Mouse (Mus musculus): ENCODE results near the gene Nup210l. TPM values are rescaled to one million over a fixed set of nuclear protein-coding genes. Genes with fewer than 3 reads are reported as not detected.

Gene Nup210l
- polyA plus RNA-seq, 1 experiment, result 0.14 TPM

DNA sequence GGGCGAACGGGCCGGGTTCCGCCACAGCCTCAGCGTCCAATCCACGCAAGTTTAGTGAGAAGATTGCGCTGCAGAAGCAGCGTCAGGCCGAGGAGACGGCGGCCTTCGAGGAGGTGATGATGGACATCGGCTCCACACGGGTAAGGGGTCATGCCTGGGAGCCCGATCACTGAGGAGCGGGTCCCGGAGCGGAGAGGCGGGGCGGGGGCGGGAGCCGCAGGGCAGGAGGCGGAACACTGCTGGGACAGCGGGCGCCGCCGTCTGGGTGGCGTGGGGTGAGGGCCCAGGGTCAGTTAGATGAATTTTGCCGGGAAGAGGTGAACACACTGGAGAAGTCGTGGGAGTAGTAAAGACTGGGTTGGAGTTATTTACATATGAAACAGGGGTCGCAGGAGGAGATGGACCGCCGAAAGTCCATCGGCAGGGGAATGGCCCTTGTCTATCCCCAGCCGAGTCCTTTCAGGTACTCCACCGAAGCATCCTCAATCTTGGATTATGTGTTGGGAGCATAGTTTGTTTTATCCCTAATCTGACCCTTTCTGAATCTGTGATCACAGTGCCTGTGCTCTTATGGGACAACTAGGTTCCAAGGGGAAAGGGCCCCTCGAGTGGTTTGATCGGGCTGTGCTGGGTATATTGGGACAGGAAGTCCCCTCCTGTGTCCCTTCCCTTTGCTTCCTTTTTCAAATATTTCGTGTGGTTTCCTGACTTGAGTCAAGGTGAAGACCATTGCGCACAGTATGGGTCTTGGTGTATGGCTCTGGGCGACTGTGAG lies 150.7 kb downstream of the Nup210l start:
- peaks cover 6% of the 10 kb centered on the region; the same call in 1 of the 2 replicates for H3K4me1 ChIP-seq (ENCODE audit: control insufficient read depth, insufficient read depth, low read length)
- H3K27me3 ChIP-seq (replicated peaks; ENCODE audit: control insufficient read depth, insufficient read depth, low read length), result no peaks in the 10 kb centered on the region
- peak overlapping the region; percentile 81 for H3K27ac ChIP-seq (ENCODE audit: insufficient read depth, low read depth, low read length)
- no peaks in the 10 kb centered on the region for H3K36me3 ChIP-seq (ENCODE audit: control insufficient read depth, insufficient read depth, low read length)
- DNase-seq, result no peak
- peak overlapping the region; percentile 91 for H3K4me3 ChIP-seq (ENCODE audit: insufficient read depth, low read depth, low read length)
- under 1% methylated on average over 41 of the region's 41 CpGs for WGBS
- 0 out of 2 replicates have a peak, but pooled peaks have one; percentile 3 for TF ChIP-seq CTCF (conservative IDR thresholded peaks at IDR 0.05; ENCODE audit: insufficient read depth, insufficient read length, low read depth, low read length)
- no peak for TF ChIP-seq POLR2A (IDR thresholded peaks at IDR 0.05; ENCODE audit: low read depth, low read length)

DNA sequence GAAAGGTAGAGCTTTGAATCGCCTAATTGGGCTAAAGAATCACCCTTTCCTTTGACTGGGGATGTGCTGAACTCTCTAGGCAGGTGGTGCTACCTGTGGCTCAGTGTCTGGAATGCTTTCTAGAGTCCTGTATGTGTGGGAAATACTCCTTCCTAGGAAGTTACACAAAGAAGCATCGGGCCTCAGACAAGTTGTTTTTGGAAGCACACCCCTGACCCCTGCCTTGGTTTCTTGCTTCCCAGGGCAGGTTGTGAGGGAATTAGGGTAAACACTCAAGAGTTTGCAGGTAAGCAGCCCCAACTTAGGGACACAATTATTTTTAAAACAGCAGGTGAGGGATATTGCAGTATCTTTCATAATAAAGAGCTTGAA lies 151.2 kb downstream of the Nup210l start:
- no peak for TF ChIP-seq POLR2A (IDR thresholded peaks at IDR 0.05; ENCODE audit: low read depth, low read length)
- TF ChIP-seq CTCF (conservative IDR thresholded peaks at IDR 0.05; ENCODE audit: insufficient read depth, insufficient read length, low read depth, low read length), result no peak
- Histone ChIP-seq H3K4me3 (ENCODE audit: insufficient read depth, low read depth, low read length) (peak overlapping the region; percentile 91), H3K4me1 (ENCODE audit: control insufficient read depth, insufficient read depth, low read length) (peaks cover 6% of the 10 kb centered on the region; the same call in 1 of the 2 replicates), H3K27me3 (replicated peaks; ENCODE audit: control insufficient read depth, insufficient read depth, low read length) (no peaks in the 10 kb centered on the region), H3K36me3 (ENCODE audit: control insufficient read depth, insufficient read depth, low read length) (no peaks in the 10 kb centered on the region), H3K27ac (ENCODE audit: insufficient read depth, low read depth, low read length) (no peak overlapping the region)
- no peak for DNase-seq
- WGBS, result 1% methylated on average over 2 of the region's 2 CpGs

DNA sequence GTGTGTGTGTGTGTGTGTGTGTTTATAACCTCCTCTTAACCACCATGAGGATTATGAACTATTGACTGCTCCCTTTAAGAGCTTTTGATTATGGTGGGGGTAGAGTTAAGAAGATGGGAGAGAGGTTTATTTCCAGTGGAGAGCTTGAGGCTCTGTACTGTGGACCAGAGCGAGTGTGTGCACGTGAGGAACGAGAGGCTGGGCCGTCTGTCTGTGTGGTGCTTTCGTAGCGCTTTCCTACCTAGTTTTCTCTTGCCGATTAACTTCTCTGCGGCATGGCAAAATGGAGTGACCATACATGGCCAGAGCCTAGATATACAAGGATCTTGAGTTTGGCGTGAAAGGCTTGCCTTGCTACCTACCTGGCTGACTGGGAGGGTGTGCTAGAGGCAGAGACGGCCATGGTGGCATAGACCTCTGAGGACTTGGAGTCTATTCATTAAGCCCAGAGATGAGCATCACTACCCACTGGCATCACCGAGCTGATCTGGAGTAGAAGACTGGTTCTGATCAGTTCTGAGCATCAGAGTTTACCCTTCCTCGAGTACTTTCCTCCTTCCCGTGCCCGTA lies 151.9 kb downstream of the Nup210l start:
- no peak for TF ChIP-seq CTCF (conservative IDR thresholded peaks at IDR 0.05; ENCODE audit: insufficient read depth, insufficient read length, low read depth, low read length)
- TF ChIP-seq POLR2A (IDR thresholded peaks at IDR 0.05; ENCODE audit: low read depth, low read length), result no peak
- Histone ChIP-seq H3K27me3 (replicated peaks; ENCODE audit: control insufficient read depth, insufficient read depth, low read length) (no peaks in the 10 kb centered on the region), H3K27ac (ENCODE audit: insufficient read depth, low read depth, low read length) (no peak overlapping the region), H3K4me1 (ENCODE audit: control insufficient read depth, insufficient read depth, low read length) (peaks cover 6% of the 10 kb centered on the region; the same call in 1 of the 2 replicates), H3K36me3 (ENCODE audit: control insufficient read depth, insufficient read depth, low read length) (no peaks in the 10 kb centered on the region), H3K4me3 (ENCODE audit: insufficient read depth, low read depth, low read length) (no peak overlapping the region)
- 89% methylated on average over 14 of the region's 14 CpGs for WGBS
- DNase-seq, result no peak

DNA sequence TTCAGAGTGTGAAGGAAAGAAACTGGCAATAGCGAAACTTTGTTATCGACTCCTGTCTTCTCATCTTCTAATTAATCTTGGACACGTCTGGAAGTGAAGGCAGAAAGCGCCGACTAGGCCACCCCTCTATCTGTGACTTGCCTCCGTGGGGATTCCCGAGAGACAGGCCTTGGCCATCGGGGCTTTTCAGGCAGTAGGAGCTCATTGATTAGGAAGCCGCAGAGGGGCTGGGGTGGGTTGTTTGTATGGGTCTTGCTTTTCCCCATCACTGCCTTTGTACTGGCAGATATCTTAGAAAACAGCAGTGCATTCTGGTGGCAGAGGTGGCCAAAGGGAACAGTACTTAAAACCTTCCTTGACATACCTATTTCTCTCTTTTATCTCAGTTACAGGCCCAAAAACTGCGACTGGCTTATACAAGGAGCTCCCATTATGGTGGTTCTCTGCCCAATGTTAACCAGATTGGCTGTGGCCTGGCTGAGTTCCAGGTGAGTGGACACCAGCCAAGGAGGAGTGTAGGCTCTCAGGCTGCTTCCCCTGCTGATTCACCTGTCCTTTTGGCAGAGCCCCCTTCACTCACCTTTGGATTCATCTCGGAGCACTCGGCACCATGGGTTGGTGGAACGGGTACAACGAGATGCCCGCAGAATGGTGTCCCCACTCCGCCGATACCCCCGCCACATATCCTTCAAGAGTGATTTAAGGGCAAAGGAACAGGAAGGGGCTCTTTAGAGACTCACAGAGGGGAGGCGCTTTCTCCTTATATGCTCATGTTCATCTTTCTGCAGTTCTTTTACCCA lies 153.0 kb downstream of the Nup210l start:
- Histone ChIP-seq H3K27ac (ENCODE audit: insufficient read depth, low read depth, low read length) (no peak overlapping the region), H3K4me3 (ENCODE audit: insufficient read depth, low read depth, low read length) (no peak overlapping the region), H3K36me3 (ENCODE audit: control insufficient read depth, insufficient read depth, low read length) (no peaks in the 10 kb centered on the region), H3K27me3 (replicated peaks; ENCODE audit: control insufficient read depth, insufficient read depth, low read length) (no peaks in the 10 kb centered on the region), H3K4me1 (ENCODE audit: control insufficient read depth, insufficient read depth, low read length) (peaks cover 6% of the 10 kb centered on the region; the same call in 1 of the 2 replicates)
- WGBS, result 81% methylated on average over 19 of the region's 19 CpGs
- DNase-seq, result peak; percentile 76
- TF ChIP-seq CTCF (conservative IDR thresholded peaks at IDR 0.05; ENCODE audit: insufficient read depth, insufficient read length, low read depth, low read length), result no peak
- no peak for TF ChIP-seq POLR2A (IDR thresholded peaks at IDR 0.05; ENCODE audit: low read depth, low read length)

DNA sequence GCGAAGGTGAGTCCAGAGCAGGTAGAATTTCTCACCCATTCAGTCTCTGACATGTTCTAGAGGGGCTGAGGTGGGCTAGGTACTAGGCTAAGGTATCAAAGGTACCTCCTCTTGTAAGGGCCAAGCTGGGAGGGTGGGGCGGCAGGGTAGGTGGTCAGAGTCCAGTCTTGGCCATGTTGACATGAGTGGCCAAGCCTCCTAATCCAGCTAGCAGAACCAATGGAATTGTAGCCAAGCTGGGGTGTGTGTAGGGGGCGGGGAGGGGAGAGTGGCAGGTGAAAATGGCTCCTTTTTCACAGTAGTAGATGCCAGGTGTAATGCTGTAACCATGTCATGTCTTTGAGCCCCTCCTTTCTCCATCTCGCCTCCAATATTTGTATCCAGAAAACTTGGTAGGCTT lies 154.6 kb downstream of the Nup210l start:
- no peak overlapping the region for H3K27ac ChIP-seq (ENCODE audit: insufficient read depth, low read depth, low read length)
- no peak overlapping the region for H3K4me3 ChIP-seq (ENCODE audit: insufficient read depth, low read depth, low read length)
- no peaks in the 10 kb centered on the region for H3K36me3 ChIP-seq (ENCODE audit: control insufficient read depth, insufficient read depth, low read length)
- peak; percentile 81 for DNase-seq
- H3K4me1 ChIP-seq (ENCODE audit: control insufficient read depth, insufficient read depth, low read length), result peaks cover 6% of the 10 kb centered on the region; the same call in 1 of the 2 replicates
- H3K27me3 ChIP-seq (replicated peaks; ENCODE audit: control insufficient read depth, insufficient read depth, low read length), result no peaks in the 10 kb centered on the region
- 78% methylated on average over 4 of the region's 4 CpGs for WGBS
- TF ChIP-seq POLR2A (IDR thresholded peaks at IDR 0.05; ENCODE audit: low read depth, low read length), result no peak
- no peak for TF ChIP-seq CTCF (conservative IDR thresholded peaks at IDR 0.05; ENCODE audit: insufficient read depth, insufficient read length, low read depth, low read length)

Other genes with a start within 250 kb of the Nup210l start
- gene Il6ra, start 190.9 kb upstream of the Nup210l start, polyA plus RNA-seq (2012; rRNA removed), result 3.2 and 4.1 TPM in 2 replicates
- 21.9 and 23.5 TPM in 2 replicates for gene Atp8b2, start 140.6 kb upstream of the Nup210l start, polyA plus RNA-seq (2012; rRNA removed)
- gene Hax1, start 105.4 kb upstream of the Nup210l start, polyA plus RNA-seq (2012; rRNA removed), result 130 and 138 TPM in 2 replicates
- gene 4933434E20Rik, start 52.5 kb upstream of the Nup210l start, polyA plus RNA-seq (2012; rRNA removed), result 53.0 and 56.2 TPM in 2 replicates
- gene Ubap2l, start 51.5 kb upstream of the Nup210l start, polyA plus RNA-seq (2012; rRNA removed), result 105 and 108 TPM in 2 replicates
- 75.5 and 95.4 TPM in 2 replicates for gene Tpm3, start 31.5 kb upstream of the Nup210l start, polyA plus RNA-seq (2012; rRNA removed)
- 944 and 1,038 TPM in 2 replicates for gene Rps27, start 109.5 kb downstream of the Nup210l start, polyA plus RNA-seq (2012; rRNA removed)
- gene Rab13, start 109.6 kb downstream of the Nup210l start, polyA plus RNA-seq (2012; rRNA removed), result 5.0 and 7.7 TPM in 2 replicates
- gene Jtb, start 127.5 kb downstream of the Nup210l start, polyA plus RNA-seq (2012; rRNA removed), result 60.7 and 74.7 TPM in 2 replicates
- 1.0 and 1.5 TPM in 2 replicates for gene Creb3l4, start 139.4 kb downstream of the Nup210l start, polyA plus RNA-seq (2012; rRNA removed)
- gene Slc39a1, start 144.0 kb downstream of the Nup210l start, polyA plus RNA-seq (2012; rRNA removed), result 71.3 and 74.2 TPM in 2 replicates
- gene Crtc2, start 150.0 kb downstream of the Nup210l start, polyA plus RNA-seq (2012; rRNA removed), result 48.2 and 57.6 TPM in 2 replicates
- 12.3 and 13.6 TPM in 2 replicates for gene Dennd4b, start 161.1 kb downstream of the Nup210l start, polyA plus RNA-seq (2012; rRNA removed)
- 18.5 and 18.6 TPM in 2 replicates for gene Gatad2b, start 189.0 kb downstream of the Nup210l start, polyA plus RNA-seq (2012; rRNA removed)

All from kidney, adult 2 months (tissue).